Mouse (Mus musculus) cerebellum, adult (tissue): ENCODE measurements around the gene Wdsub1.
A peak's percentile ranks its signal among the peaks of the same experiment; 100 is the strongest.

ENCODE experiments used
- ATAC-seq: cut with Nextera tagmentation; 2 replicates; pipeline ENCODE4 v1.9.2; 2017; ENCODE audit warnings: mild to moderate bottlenecking, moderate library complexity, mixed read lengths; ENCODE audit not compliant: insufficient number of reproducible peaks, low FRiP score, low TSS enrichment

Gene Wdsub1

GRCm38 (mm10) chr2:59810039-59810438 is 72.4 kb downstream of the Wdsub1 start:
- 0 out of 2 replicates have a peak, but pooled peaks have one; percentile 17 for ATAC-seq

GRCm38 (mm10) chr2:59808608-59809007 is 73.8 kb downstream of the Wdsub1 start:
- ATAC-seq = no peak

- ATAC-seq = no peak
Observed at GRCm38 (mm10) chr2:59806038-59806437, 76.4 kb downstream of the Wdsub1 start.

GRCm38 (mm10) chr2:59805595-59805994 is 76.8 kb downstream of the Wdsub1 start:
- no peak for ATAC-seq

- no peak for ATAC-seq
Observed at GRCm38 (mm10) chr2:59802722-59803387, 79.5 kb downstream of the Wdsub1 start.
